Comparison of ENCODE assay signal across 31 mouse cellular contexts in genomic region chr6:89481192-89481591, GRCm38 (mm10).
"Had no signal": no experiment of that assay in that cellular context is flagged by ENCODE, and none has a peak within 500 bp of the region (broad histone marks: within the 10 kb centered on the region; RNA-seq: fewer than 3 reads in every experiment).

No protein-coding gene starts in this region.

- H3K27ac ChIP-seq: left cerebral cortex, adult 2 months; limb, embryonic 10.5 days; limb, embryonic 12.5 days; limb, embryonic 13.5 days; limb, embryonic 15.5 days; liver, embryonic 12.5 days; liver, embryonic 13.5 days; liver, embryonic 14.5 days; liver, embryonic 15.5 days; lung, embryonic 15.5 days; macrophage; midbrain, embryonic 10.5 days; midbrain, embryonic 12.5 days; midbrain, embryonic 13.5 days; midbrain, embryonic 15.5 days; neural tube, embryonic 12.5 days had no signal

- H3K36me3 ChIP-seq: limb, embryonic 10.5 days; limb, embryonic 12.5 days; limb, embryonic 13.5 days; limb, embryonic 15.5 days; liver, embryonic 12.5 days; liver, embryonic 13.5 days; liver, embryonic 15.5 days; lung, embryonic 15.5 days; midbrain, embryonic 10.5 days; midbrain, embryonic 12.5 days; midbrain, embryonic 13.5 days; midbrain, embryonic 15.5 days; neural tube, embryonic 12.5 days had no signal

- H3K9ac ChIP-seq: limb, embryonic 12.5 days; limb, embryonic 13.5 days; limb, embryonic 15.5 days; liver, embryonic 12.5 days; liver, embryonic 13.5 days; liver, embryonic 14.5 days; liver, embryonic 15.5 days; liver, postnatal 0 days; lung, embryonic 14.5 days; lung, embryonic 15.5 days; midbrain, embryonic 12.5 days; midbrain, embryonic 13.5 days; midbrain, embryonic 15.5 days; neural tube, embryonic 12.5 days had no signal

- H3K27me3 ChIP-seq: limb, embryonic 12.5 days; limb, embryonic 13.5 days; limb, embryonic 15.5 days; liver, embryonic 12.5 days; liver, embryonic 13.5 days; liver, embryonic 15.5 days; lung, embryonic 15.5 days; midbrain, embryonic 12.5 days; midbrain, embryonic 13.5 days; midbrain, embryonic 15.5 days; neural tube, embryonic 12.5 days had no signal

- H3K4me3 ChIP-seq: left cerebral cortex, adult 2 months; limb, embryonic 10.5 days; limb, embryonic 12.5 days; limb, embryonic 13.5 days; limb, embryonic 15.5 days; liver, embryonic 12.5 days; liver, embryonic 13.5 days; liver, embryonic 15.5 days; lung, embryonic 15.5 days; megakaryocyte, embryonic 14.5 days; midbrain, embryonic 10.5 days; midbrain, embryonic 12.5 days; midbrain, embryonic 13.5 days; midbrain, embryonic 15.5 days; myocyte; neural tube, embryonic 12.5 days had no signal

- DNase-seq: left cerebral cortex, postnatal 4 days; liver; liver, embryonic 13.5 days; liver, postnatal 0 days; lung, adult 18-20 months; lung, adult 2 months; lung, embryonic 14.5 days; lung, postnatal 10 days; lung, postnatal 36 days; lung, postnatal 4 days; midbrain, embryonic 14.5 days had no signal

- H3K4me1 ChIP-seq: limb, embryonic 10.5 days; limb, embryonic 12.5 days; limb, embryonic 15.5 days; liver, embryonic 12.5 days; liver, embryonic 13.5 days; liver, embryonic 15.5 days; lung, embryonic 15.5 days; midbrain, embryonic 10.5 days; midbrain, embryonic 12.5 days; midbrain, embryonic 13.5 days; neural tube, embryonic 12.5 days had no signal

- H3K4me2 ChIP-seq: limb, embryonic 12.5 days; limb, embryonic 13.5 days; limb, embryonic 15.5 days; liver, embryonic 11.5 days; liver, embryonic 12.5 days; liver, embryonic 13.5 days; liver, embryonic 15.5 days; lung, embryonic 14.5 days; lung, embryonic 15.5 days; midbrain, embryonic 11.5 days; midbrain, embryonic 12.5 days; midbrain, embryonic 13.5 days; midbrain, embryonic 15.5 days; neural tube, embryonic 12.5 days had no signal

- ATAC-seq: liver, embryonic 12.5 days; liver, postnatal 0 days; midbrain, embryonic 13.5 days; midbrain, embryonic 15.5 days; midbrain, embryonic 16.5 days had no signal

- H3K9me3 ChIP-seq: limb, embryonic 10.5 days; limb, embryonic 12.5 days; limb, embryonic 13.5 days; limb, embryonic 15.5 days; liver, embryonic 12.5 days; liver, embryonic 13.5 days; liver, embryonic 15.5 days; lung, embryonic 15.5 days; megakaryocyte, embryonic 14.5 days; midbrain, embryonic 10.5 days; midbrain, embryonic 12.5 days; midbrain, embryonic 13.5 days; midbrain, embryonic 15.5 days; neural tube, embryonic 12.5 days had no signal
